Mouse (Mus musculus): ENCODE results near the gene Map3k13.

The Map3k13 gene

DNA sequence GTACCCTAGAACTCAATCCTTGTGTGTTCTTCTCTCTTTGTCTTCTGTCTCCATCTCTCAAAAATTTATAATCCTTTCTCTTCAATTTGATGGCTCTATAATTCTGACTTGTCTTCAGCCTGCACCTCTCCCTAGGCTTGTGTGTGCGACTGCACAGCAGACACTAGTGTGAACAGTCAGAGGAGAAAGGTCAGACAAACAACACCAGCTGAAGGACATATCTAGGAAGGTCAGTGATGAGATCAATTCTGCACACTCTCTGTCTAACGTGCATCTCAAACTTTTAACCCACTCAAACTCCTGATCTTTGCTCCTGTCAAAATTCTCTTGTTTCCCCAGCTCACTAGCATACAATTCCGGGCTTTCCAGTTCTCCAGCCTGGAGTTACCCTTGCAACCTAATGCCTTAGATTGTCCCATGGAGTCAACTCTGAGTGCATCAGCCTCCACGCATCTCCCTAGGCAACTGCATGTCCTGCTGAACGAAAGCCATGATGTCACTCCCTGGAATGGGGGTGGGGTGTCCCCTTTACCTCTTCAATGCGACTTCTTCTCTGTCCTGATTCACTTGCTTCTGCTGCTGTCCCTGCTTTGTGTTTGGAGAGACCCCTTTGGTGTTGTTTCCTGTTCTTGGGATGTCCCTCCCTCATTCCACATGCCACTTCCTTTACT is 19.2 kb downstream of the Map3k13 start:
- no peak for DNase-seq

DNA sequence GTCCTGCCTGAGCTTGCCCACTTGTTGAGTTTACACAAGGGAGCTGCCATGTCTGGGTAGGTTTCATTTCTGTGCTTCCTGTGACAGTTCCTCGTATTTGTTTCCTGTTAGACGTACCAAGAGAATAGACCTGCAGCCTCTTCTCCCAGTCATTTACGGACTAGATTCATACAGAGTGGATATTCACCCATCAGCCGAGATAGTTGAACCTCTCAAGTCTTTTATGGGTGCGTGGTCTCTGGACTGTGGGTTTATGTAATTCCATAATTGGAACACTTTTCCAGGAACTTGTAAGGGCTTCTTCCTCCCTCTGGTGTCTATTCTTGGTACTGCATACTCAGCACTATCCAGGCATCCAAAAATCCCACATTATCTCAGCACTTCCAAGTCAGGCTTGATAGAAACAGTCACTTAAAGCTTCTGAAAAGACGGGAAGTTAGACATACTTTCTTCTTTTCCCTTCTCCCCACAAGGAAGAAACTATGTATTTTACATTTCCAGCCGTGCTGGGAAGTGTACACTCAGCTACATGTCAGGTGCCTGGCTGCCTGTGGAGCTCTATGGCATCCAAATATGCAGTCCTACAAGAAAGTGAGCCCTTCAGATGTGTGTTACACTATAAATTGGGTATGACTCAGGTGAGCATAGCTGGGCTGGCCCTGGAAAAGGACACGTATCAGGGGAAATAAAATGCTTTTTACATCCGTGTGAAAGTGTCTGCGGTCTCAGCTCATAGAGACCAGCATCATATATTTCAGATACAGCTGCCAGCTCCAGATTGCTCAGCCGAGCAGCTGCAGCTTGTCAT is 20.9 kb downstream of the Map3k13 start:
- peak; percentile 64 for DNase-seq

DNA sequence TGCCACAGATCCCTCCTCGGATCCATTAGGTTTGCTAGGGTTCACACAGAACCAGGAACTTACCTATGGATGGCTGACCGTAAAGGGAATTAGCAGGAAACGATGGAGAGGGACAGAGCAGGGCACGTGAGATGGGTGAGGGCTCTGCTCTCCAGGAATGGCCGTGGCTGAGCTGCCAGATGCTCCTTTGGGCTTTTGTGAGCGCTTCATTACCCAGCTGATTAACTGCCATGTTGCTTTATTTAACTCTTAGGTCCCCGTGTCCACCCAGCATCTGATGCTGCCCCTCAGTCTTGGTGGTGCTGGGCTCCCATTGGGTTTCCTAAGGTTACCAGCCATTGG is 21.5 kb downstream of the Map3k13 start:
- no peak for DNase-seq

DNA sequence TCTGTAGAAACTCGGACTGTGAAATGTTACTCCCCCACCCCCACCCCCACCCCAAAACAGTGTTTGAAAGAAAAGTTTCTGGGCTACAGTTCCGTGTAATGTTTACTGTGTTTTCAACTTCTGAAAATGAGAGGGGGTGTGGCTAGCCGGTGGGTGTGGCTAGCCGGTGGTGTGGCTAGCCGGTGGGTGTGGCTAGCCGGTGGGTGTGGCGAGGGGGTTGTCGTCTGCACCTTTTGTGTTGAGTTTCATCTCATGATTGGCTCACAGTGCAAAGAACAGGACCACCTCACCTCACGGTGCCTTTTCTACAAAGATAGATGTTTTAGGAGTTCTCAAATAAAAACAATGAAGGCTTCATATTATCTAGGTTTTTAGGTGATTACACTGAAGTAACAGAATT is 24.0 kb downstream of the Map3k13 start:
- DNase-seq, result no peak

DNA sequence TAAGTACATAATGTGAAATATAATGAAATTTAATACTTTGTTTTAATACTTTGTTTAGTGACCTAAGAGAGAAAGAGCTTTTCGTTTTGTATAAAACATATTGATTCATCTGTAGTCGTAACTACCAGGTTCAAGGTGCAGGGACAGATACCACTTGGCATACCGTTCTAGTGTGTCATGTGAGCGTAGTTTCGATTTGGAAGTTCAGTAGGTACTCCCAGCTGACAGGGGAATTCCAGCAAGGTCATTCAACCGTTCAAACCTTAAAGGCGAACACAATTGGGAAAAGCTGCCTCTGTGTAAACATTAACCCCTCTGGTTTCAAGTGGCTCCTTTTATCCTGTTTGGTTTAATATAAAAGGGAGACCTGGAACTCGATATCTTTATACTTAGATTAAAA is 24.5 kb downstream of the Map3k13 start:
- no peak for DNase-seq

DNA sequence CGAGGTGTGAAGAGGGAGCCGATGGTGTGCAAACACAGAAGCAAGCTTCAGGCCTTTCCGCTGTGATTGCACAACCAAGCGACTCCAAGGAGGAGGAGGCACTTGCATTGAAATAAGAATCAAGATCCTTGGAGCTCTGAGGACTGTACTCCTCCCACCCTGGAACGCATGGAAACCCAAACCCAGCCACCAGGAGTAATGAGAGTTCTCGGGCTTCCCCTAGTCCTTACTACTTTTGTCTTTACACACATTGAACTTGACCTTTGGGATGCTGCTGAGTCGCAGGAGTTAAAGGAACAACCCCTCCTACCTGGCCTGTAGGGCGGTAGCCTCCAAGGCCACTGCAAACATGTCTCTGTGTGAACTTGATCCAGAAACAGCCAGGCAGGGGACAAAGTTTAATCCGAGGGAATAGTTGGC is 31.5 kb downstream of the Map3k13 start:
- DNase-seq, result no peak

DNA sequence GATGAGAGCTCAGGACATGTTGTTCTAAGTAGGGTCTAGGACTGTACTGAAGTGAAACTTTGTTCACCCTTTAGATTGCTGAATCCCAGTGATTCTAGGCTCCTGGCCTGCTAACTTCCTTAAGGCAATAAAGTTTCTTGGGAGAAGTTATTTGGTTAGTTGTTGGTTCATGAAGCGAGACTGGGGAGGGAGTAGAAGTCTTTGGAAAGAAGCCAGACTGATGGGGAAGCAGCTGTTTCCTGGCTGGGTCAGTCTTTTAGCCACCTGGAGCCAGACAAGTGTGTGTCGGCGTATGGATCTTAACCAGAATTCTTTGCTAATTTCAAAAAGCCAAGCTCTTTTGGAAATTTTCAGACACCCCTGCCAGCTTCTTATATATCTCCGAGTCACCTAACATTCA is 33.0 kb downstream of the Map3k13 start:
- no peak for DNase-seq

DNA sequence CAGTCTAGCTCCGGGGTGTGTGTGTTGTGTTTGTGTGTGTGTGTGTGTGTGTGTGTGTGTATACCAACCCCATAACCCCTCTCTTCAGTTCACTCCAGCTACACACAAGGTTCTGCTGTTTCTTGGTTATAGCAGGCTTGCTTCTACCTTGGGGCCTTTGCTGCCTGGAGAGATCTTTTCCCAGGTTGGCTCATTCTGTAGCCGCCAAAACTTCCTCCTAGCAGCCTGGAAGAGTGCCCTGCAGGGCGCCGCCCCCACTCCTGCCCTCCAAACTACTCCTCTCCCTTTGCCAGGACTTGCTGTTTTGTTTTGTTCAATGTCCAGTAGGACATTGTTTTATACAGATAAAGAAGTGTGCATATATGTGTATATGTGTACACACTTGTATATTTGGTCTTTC is 33.4 kb downstream of the Map3k13 start:
- DNase-seq, result no peak

DNA sequence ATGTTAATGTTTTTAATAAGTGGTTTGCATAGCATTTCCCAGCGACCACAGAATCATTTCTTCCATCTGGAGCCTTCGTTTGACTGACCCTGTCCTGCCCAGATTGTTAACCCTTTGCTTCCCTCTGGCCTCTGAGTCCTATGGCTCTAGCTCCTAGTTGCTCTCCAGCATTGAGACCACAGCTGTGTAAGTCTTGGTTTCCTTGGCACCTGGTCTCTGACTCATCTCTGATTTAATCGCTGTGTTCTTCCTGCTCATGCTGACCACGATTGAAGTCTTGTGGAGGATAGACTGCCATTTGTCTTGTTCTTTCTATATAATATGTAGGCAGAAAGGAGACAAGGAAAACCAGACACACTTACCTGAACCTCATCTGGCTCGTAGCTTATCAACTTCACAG is 35.6 kb downstream of the Map3k13 start:
- DNase-seq, result no peak

DNA sequence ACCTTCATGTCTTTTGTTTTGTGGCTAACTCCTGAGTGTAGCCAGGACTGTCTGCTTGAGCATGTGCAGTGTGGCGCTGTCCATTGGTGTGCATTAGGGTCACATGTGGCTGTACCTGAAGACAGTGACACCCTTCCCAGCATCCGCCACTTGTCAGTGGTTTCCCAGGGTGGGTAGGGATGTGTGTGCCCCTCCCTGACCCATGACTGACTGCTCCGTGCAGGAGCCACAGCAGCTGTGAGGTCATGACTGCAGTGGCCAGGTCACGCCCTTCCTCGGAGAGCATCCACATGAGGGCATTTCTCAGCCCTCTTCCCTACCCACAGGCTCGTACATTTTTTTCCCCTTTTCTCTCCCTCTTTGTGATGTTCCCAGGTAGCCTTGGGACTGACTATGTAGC is 36.6 kb downstream of the Map3k13 start:
- no peak for DNase-seq

DNA sequence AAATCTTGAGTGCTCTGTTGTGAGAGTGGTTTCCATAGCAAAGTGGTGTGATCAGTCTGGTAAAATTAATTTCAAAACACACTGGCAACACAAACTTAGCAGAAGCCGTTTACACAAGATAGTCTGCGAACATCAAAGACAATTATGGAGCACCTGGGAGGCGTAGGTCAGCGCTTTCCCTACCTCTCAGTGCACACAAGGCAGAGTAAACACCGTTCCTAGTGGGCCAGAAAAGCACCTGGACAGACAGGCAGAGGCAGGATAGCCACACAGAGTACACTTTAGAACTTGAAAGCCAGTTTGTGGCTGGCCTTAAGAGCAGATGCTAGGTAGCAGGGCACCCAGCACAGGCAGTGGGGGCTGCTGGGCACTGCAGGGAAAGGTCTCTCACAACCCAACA is 37.6 kb downstream of the Map3k13 start:
- no peak for DNase-seq

DNA sequence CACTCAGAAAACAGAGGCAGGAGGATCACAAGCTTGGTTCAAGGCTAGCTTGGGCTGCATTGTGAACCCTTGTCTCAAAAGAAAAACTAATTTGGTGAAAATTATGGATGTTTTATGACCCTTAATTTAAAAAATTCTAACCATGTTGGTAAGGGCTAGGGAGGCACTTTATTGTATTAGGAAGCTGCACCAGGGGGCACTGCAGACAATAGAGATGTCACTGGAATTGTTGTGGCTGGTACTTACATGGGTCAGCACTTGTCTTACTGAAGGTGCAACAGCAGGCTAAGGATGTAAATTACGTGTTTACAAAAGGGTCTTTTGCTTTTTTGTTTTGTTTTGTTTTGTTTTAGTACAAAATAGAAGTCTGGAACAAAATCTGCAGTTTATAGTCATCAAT is 39.3 kb downstream of the Map3k13 start:
- DNase-seq, result no peak

DNA sequence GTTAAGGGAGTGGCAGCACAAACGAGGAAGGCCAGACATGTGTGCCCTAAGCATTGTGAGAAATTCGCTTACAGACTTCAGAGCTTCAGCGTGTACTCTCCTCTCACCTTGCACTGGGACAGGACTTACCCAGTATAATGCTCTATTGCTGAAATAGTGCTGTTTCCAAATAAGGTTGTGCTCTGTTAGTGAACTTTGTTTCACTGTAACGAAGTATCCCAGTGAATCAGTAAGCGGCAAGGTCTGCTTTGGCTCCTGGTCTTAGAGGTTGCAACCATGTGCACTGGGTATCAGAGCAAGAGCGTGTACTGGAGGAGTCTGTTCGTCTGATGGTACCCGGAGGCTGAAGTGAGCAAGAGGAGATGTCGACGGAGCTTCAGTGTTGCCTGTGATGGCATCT is 39.8 kb downstream of the Map3k13 start:
- no peak for DNase-seq

DNA sequence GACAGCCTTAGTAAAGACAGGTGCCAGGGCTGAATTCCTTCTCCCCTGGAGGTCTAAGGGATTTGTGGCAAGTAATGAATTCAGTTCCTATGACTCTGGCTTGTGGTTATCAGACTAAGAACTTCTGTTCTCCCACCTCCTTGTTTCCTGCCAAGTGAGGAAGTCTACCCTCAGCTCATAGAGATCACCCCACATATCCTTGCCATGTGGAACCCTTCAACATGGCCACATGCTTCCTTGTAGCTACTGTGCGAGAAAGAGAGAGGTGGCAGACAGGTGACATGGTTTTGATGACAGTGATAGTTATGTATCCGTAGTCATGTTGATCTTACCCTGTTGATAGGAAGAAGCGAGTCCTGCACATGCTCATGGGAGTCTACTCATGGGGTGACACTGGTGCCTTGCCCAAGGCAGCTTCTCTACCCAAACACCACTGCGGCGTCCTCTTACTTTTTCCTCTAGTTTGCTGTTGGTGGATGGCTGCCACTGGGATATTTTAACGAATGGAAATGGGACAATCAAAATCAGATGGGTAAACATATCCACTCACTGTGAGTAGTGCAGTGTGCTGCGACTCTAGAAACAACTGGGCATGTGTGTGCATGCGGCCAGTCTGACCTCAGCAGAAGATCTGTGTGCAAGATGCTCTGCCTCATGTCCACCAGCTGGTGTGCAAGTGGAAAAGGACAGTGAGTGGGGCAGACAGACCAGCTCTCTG is 40.9 kb downstream of the Map3k13 start:
- DNase-seq, result no peak

DNA sequence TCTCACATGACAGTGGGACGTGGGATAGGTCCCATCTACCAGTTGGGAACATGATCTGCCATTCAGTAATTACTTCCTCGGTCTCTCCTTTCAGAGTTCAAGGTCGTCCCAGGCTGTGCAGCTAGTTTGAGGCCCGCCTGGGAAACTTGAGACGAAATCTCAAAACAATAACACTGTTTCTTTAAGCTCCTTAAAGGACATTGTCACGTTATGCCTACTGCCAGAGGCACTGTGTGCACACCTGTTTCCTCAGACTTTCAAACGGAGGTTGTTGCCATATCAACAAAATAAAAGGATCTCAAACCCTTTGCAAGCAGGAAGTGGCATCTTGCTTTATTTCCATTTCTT is 41.4 kb downstream of the Map3k13 start:
- no peak for DNase-seq

DNA sequence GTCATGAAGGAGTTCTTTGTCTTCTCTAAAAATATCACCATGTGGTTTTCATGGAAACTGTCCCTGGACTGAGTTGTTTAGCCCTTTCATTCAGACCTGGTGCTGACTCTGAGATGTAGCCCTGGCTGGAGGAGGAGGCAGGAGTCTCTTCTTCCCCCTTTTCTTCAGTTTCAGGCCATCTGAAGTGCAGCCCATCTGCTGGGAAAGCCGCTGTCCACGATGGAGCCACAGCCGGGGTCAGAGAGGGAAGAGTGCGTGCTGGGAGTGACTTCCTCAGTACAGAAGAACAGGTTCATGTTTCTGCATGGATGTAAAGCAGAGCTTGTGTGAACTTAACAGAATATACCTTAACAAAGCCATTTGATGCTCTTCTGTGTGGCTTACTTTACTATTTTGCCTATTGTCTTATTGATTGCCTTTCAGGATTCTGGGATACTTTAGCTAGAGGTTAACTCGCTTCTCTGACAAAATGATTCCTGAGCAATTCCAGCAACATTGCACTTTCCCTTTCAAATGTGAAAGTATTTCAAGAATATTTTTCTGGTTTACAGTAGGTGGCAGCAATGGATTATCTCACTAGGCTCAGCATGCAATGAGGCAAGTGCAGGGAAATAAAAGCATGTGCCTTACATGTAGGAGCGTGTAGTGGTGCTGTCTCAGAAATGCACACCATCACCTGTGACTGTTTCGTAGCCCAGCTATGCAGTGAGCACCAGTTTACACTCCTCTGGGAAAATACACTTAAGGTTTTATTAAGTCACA is 42.3 kb downstream of the Map3k13 start:
- no peak for DNase-seq

DNA sequence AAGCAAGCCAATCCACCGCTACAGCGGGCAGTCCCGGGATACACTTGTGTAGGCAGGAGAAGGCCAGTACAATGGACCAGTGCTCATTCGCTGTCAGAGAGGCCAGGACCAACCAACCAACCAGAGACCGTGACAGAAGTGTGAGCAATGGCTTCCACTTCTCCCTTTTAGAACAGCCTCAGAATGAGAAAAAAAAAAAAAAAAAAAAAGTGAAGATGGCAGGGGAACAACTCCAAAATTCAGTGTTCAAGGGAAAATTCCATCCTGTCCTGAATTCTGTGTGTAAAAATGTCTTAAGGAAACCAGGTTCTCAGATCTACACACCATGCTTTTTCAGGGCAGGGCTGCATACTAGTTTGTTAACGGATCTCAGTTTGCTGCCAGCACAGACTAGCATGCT is 43.5 kb downstream of the Map3k13 start:
- no peak for DNase-seq

DNA sequence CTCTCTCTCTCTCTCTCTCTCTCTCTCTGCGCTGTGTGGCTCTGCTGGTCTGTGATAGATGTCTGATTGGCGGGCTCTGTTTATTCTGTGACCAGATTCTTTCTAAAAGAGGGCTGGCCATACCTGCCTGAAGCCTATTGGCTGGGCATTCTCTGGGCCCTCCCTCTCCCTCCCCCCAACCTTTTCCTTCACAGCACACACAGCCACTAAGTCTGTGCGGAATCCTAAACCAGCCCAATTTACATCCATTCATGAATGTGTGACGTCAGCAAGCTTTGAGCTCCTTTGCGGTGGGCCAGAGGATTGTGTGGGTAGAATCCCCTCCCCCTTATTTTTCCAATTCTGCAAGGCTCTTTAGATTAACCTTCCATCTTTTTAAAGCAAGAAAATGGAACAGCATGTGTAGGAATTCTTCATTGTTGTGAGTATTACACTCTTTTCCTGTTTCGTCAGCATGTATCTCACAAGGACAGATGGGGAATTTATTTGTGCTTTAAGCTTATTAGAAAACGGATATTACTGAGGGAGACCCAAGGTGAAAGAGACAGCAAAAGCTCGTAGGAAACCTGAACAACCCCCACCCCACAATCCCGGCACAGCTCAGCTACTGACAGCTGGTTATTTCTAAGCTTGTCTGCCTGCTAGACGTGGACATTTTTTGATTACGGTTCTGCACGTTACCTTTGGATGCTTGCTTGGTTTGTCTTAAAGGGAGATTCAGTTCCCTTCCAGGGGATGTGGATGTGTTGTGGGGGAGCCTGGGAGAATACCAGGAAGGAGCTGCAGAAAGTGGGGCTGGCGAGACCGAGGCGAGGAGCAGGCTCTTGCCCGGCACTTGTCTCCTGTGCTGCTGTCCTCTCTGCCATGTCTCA is 51.9 kb downstream of the Map3k13 start:
- peak; percentile 71 for DNase-seq

DNA sequence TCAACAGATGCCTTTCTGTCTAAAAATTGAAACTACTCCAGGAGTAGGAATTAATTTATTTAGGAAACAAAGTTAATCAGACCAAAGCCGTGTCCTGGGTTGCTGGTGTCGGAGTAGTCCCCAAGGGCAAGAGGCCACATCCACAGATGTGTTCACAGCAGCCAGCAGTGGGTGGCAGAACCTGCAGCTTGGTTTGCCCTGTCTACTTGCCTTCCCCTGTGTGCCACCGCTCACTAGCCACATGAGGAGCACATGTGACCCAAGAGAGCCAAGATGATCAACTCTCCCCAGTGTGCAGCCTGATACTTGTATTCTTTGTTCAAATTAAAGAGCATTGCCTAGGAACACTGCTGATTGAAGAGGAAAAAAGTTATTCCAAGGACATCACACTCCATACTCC is 54.3 kb downstream of the Map3k13 start:
- DNase-seq, result no peak

DNA sequence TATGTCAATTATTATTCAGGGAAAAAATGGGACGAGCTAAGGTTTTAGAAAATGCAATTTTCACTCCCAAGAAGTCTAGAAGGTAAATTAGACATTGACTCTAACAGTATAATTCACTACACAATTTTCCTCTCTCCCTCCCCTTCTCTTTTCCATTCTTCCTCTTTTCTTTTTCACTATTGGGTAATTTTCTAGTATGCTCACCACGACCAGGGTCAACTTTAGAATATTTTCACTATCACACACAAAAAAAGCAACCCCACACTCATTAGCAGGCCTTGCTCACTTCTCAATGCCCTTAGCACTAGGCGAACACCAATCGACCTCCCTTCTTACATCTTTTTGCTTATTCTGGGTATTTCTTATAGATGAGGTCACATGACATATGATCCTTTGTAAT is 54.7 kb downstream of the Map3k13 start:
- no peak for DNase-seq

DNA sequence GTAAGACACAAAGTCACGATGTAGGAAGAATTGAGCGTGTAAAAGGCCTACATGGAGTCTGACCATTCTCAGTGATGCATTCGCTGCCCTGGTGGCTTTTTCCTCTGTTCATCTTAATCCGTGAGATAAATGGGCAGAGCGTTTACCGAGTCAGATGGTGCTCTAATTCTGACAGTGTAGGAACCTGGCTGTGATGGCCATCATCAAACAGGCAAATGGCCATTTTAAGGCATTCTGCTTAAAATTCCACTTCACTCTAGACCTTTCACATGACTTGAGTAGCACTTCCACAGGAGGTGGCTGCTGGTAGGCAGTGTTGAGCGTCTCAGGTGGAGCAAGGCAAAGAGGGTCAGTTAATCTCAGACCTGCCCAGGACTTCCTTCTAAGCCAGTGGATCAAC is 58.2 kb downstream of the Map3k13 start:
- DNase-seq, result peak; percentile 23

DNA sequence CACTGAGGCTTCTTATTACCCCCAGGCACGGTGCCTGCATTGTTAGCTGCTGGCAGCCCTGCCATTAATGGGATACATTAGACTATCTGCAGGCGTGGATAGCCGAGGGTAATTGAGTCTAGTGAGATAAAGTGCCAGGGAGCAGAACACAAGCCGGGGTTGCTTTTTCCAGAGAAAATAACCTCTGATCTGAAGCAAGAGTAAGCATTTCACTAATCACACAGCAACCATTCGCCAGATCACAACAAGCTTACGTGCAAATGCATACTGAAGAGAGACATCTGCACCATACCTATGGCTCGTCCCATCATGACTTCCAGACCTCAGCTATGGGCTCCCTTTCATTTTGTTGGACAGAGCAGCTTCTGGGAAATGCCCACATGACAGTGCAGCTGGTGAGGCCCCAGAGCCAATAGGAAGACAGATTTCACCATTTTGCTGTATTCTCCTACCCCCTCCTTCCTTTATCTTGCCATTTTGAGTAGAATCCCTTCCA is 59.3 kb downstream of the Map3k13 start:
- DNase-seq, result peak; percentile 23
